Mouse (Mus musculus): Measurements from ENCODE around the gene Cend1.
A peak's percentile ranks its signal among the peaks of the same experiment; 100 is the strongest.
"Not testable (repeated sequence)": the region's sequence is repeated elsewhere in the genome, so short reads cannot be mapped to it uniquely, and the experiment has no call there.

The Cend1 gene

DNA sequence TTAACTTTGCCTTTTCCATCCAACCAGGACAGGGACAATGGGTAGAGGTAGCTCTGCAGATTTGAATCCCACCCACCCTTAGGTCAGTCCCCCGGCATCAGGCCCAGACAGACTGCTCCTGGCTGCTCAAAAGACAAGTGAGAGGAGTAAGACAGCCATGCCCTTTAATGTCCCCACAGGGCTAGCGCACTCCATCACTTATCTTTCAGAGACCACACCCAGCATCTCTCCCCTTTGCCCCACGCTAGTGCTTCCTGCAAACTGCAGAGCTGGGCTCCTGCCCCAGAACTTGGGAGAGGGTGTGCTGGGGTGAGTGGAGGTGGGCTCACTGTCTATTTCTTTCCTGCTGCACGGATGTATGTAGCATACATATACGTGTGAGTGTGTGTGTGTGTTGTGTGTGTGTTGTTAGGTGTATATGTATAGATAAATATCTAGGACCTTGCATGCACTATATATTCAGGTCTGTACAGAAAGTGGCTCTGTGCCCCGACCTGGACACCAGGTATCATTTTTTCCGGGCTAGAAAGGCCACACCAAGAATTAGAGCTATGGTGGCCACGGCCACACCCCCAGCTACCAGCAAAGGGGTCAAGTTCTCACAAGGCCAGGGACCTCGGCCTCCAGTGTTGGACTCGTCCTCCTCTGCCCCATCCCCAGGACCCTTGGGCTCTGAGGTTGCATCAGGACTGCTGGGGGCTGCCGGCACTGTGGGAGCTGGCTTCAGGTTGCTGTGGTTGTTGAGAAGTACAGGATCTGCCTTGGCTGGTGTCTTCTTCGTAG is 2.2 kb downstream of the Cend1 start:
- no peak for DNase-seq

DNA sequence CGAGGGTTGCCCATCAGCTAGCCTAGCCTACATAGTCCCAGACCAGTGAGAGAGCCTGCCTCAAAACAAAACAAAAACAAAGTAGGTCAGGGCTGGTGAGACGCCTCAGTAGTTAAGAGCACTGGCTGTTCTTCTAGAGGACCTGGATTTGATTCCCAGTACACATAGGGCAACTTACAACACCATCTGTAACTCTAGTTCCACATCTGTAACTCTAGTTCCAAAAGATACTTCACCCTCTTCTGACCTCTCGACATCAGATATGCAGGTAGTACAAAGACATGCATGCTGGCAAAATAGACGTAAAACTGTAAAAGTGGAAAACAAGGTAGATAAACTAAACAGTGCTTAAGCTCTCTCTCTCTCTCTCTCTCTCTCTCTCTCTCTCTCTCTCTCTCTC is 5.5 kb downstream of the Cend1 start:
- no peak for DNase-seq

DNA sequence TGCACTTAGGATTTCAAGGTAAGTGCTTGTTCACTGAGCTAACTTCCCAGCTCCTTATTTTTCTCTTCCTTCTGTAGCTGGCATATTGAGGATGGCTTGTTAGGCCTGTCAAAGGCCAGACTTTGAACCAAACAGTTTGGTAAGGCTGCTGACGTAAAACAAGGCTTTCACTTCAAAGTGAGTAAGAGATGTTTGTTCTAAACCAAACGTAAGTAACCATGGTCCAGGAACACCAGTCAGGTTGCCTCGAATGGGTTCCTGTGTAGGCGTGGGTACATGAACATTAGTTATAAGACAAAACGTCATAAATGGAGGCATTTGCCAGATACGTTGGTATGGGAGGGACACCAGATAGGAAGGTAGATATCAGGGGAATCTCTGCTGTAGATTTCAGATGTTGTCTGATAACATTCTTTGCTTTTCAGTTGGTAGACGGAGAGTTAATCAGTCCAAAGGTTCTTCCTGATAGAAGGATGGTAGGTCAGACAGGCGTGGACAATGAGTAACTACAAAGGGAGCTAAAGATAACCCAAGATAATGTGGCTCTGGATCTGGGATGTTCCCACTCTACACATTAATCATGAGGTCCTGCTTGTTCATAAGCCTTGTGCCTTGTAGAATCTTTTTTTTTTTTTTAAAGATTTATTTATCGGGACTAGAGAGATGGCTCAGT is 9.1 kb downstream of the Cend1 start:
- DNase-seq, result no peak

DNA sequence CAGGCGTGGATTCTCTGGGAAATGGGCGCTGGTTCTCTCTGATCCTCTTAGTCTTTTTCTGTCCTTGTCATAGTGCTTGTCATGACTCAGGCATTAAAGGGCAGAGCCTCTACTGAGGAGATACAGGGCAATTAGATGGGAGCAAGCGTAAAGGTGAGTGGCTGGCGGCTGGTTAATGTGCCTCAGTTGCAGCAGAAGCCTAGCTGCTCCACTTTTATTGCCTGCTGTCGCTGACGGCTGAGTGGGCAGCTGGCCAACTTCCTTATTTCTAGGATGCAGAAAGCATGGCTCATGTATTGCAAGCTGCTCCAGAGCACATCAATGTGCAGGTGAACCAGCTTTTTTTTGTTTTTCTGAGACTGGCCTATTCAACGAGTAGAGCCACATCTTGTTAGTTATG is 10.3 kb downstream of the Cend1 start:
- DNase-seq, result no peak

DNA sequence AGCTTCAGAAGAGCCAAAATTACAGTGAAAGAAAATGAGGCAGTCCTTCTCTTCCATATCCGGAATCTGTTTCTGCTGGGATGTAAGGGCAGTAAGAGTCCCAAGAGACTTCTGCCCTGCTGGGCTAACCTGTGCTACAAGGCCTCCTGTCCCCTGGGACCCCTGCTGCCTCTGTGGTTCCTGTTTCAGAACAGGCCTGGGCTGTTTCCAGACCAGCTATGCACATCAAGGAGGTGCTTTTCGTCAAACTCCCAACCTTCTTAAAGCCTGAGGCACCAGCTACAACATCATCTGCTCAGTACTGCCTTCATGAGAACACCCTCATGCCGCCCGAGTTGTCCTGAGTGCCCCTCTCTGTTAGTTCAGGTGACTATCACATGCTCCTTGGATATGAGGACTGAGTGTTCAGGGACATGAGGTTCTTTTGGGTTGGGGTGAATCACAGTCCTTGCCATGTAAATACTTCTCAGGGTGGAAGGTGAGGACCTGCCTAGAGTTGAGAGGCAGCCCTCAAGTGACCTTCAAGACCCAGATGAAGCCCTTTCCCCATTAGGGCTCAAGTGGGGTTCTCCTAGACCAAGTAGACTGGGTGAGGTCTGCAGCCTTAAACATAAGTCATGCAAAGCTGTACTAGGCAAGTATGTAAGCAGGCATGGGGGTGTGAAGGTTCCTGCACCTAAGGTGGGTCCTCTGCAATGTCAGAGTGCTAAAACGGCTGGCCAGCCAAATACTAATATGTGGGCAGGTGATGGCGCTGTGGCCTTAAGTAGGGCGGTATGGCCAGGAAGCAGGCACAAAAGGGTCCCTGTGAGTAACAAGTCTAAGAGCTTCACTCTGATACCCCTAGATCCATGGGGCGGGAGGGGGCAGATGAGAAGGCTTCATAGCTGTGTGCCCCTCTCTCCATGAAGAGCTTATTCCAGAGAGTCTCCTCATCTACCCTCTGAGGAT is 11.3 kb downstream of the Cend1 start:
- DNase-seq, result no peak

DNA sequence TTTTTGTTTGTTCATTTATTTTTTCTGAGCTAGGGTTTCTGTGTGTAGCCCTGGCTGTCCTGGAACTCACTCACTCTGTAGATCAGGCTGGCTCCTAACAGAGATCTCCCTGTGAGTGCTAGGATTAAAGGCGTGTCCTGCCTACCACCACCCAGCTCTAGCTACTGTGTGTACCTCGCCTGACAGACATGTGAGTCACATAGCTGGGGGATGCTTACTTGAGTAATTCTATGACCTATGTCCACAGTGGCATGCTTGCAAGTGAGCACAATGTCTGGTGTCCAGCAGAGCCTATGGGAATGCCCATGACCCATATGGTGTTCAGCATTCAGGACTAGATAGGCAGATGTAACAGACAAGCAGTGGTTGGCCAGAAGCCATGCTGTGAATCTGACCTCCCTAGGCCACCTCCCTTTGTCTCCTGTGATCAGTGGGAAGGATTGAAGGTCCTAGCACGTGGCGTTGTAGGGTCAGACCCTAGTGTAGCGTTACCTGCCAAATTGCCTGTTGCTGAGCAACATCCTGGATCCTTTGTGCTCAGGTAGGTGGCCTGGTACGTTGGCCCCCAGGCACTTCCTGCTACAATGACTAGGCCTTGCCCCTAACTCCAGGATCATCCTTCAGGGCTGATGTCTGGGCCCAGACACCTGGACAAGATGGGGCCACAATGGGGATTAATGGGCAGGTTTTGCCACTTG is 13.0 kb downstream of the Cend1 start:
- DNase-seq, result no peak

DNA sequence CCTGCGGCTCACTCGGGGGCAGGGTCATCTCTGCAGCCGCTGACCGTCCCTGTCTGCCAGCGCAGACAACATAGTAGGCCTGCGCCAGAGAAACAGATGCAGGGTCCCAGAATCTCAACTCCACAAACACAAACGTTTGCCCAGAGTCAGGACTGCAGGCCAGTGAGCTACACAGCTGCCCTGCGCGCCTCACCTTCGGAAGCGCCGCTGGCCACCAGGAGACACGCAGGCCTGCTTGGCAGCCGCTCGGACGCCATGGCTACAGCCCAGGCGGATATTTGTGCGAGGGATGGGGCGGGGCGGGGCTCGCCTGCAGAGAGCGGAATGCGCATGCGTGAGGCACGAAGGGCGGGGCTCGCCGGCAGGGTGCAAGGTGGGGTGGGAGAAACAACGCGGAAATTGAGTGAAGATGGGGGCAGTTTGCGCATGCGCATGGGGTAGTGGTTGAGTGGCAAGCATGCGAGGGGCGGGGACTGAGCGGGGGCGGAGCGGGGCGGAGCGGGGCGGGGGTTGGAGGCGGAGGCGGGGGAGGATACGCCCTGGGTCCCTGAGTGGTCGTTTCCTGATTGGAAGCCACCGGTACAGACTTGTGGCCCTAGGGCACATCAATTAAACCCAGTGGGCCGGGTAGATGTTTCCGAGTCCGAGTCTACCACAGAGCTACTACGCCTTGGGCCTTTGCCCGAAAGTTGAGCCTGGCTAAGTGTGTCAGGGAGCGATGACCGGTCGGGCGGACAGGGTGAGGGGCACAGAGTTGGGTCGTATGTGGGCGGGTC is 15.3 kb downstream of the Cend1 start, which contains the start of gene Gatd1:
Gene Gatd1 (minus strand): TSS at position 328 of the 776 bp plus-strand sequence.
- DNase-seq, result peak; percentile 98 to 99

DNA sequence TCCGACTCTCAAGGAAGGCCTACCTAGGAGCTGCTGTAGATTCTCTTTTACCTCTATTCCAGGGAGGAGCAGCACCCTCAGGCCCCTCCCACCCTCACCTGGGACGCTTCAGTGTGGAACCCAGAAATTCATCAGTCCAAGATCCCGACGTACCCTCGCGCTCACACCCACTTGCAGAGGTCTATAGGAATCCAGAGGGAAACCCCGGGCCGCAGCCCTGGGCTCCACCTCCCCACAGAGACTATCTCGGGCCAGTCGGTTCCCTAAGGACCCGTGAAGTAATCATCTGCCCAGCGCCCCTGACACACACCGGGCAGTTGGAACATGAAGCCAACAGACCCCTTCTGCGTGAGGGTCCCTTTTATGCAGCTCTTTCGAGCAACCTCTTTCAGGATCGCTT is 16.0 kb downstream of the Cend1 start:
- DNase-seq, result no peak

DNA sequence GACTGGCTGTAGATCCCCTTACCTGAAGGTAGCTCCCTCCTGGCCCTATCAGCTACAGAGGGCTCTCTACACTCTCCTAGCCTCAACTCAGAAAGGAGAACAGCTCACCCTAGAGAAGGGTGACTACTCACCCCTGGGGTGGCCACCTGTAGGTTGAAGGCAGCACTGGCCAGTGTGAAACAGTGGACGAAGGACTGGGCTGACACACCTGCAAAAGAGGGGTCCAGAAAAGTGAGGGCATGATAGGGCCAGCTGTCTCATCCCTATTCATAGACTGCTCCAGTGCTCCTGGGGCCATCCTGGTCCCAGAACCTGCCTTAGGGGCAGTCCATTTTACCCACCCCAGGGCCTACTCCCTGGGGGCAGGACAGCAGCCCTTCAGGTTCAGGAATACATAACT is 17.6 kb downstream of the Cend1 start:
- no peak for DNase-seq

DNA sequence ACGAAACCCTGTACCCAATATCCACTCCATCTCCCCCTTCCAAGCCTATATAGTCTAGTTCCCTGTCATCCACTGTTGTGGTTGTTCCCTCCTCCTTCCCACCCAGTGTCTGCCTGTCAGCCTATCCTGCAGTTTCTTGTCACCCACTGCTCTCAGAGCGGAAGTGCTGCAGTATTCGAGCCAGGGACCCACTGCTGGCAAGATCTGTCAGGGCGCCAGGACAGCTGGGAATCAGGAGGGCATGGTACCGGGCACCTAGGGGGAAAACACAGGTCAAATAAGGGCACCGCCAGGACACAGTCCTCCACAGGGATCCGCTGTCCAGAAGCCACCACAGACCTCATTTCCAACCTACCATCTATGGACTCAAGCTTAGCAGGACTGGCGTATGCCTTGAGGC is 18.7 kb downstream of the Cend1 start:
- DNase-seq, result no peak

DNA sequence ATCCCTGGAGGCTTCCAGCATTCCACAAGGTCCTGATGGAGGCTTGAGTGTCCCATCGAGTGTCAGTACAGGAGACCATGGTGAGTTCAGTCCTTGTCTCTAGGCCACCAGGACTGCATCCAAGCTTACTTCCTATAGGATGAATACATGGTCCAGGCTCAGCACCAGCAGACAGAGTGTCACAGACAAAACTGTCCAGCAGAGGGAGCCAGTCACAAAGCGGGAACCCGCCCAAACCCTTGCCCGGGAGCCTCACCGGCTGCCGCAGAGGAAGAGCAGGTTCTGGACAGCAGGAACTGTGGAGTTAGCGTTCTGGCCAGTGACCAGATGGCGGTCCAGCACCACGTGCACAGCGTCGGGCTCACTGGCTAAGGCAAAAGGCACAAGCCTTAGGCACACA is 20.5 kb downstream of the Cend1 start:
- DNase-seq, result peak; percentile 75 to 90

DNA sequence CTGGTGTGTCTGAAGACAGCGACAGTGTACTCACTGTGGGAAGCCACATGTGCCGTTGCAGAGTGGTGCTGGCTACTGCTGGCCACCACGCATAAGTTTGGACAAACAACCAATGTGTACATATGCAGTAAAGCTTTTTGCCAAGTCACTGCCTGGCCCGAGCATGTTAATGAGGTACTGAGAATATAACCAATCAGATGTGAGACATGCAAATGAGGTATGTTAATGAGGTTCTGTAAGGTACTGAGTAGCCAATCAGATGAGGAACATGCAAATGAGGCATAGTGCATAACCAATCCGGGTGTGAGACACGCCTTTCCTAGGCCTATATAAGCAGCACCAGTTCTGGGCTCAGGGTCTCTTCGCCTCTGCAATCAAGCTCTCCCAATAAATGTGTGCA is 21.6 kb downstream of the Cend1 start:
- not testable (repeated sequence) for DNase-seq

DNA sequence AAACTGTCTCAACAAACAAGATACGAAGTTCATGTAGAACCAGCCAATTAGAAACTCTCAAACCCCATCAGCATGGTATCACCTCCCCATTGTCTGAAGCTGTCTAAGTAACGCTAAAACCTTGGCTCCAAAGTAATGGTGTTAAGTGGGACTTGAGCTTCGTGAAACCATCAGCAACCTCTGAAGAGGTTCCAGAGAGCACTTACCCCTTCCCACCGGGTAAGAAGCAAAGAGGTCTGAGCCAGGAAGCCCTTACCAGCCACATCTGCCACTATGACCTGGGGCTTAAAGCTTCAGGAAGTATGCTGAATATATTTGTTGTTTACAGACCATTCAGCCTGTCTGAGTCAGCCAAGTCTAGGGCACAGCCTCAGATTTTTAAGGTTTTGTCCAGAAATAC is 23.8 kb downstream of the Cend1 start:
- no peak for DNase-seq

DNA sequence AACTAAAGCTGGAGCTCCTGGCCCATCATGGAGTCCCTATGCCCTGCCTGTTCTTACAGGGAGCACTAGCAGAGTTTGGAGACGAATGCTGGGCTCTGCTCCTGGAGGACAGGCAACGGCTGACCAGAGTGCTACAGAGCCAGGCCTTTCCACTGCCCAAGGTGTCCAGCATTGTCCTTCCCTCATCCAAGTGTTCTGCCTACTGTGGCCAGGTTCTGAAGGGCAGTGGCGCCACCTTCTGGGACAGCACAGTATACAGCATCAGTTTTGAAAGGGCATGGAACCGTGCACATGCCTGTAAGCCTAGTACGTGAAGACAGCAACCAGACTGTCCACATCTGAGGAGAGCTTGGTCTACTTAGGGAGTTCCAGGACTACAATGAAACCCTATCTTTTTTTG is 26.0 kb downstream of the Cend1 start:
- DNase-seq, result peak; percentile 38 to 55

DNA sequence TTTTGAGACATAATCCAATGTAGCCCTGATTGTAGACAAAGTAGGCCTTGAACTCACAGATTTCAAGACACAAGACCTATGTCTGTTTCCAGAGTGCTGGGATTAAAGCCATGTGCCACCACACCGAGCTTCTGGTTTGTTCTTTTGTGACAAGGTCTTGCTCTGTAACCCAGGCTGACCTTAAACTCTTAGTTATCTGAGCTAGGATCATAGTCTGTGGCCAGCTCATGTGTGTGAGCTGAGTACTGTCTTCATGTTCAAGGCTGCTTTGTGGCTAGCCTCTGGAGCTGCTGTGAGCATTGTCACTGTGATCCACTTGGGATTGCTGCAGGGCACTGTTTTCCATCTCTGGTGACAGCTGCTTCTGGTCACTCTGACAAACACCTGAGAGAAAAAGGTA is 33.9 kb downstream of the Cend1 start:
- DNase-seq, result no peak

DNA sequence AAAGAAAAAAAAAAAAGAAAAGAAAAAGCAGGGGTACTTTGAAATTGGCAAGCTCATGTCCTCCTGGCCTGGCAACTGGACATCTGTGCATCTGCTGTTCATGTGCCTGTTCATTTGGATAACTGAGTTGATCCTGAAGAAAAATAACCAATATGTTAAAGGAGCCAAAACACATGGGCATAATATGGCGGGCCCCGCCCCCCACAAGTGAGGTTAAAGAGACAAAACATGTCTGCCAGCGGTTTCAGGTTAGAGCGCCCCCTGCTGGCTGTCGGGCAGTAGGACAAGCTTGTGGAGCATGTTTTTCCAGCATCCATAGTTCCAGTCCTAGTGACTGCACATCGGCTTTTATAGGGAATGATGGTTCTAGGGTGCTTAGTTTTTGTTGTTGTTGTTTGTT is 34.5 kb downstream of the Cend1 start:
- peak; percentile 55 to 75 for DNase-seq

DNA sequence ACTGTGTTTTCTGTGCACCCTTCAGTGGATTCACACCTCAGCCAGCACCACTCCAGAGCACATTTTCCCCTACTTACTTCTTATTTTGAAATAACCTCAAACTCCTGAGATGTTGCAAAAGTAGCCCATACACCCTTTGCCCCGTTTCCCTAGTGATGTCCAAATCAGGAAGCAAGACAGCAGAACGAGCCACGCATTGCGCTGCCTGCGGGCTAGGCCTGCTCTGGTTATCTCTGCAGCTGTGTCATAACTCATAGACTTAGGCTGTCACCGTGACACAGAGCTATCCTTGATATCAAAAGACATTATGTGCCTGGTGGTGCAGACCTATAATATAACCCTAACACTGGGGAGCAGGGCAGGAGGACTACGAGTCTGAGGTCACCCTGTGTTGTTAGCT is 35.1 kb downstream of the Cend1 start:
- DNase-seq, result no peak

DNA sequence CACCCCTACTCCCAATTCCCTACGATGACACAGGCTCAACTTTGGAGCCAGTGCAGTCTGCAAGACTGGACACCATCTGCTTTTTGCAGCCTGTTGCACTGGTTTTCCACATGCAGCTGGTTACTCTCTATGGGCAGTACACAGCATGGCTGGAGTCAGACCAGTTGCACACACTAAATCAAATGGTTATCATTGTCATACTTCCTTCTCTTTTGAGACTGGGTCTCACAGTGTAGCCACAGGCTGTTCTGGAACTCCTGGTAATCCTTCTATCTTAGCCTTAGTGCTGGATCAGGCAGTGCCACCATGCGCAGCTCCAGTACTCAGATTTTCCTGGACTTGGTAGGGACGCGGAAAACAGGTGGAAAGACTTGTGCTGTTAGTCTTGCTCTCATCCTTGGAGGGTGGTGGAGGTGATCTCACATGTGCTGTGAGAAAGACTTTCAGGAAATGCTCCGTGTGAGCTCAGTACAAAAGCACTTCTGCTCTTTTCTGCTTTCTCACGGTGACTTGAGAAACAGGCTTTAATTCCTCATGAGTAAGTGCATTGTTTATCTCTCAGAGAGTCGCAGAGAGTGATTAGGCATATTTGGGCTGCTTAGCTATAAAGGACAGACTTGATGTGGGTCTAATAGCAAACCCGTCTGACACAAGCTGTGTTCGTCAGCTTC is 36.6 kb downstream of the Cend1 start:
- no peak for DNase-seq

DNA sequence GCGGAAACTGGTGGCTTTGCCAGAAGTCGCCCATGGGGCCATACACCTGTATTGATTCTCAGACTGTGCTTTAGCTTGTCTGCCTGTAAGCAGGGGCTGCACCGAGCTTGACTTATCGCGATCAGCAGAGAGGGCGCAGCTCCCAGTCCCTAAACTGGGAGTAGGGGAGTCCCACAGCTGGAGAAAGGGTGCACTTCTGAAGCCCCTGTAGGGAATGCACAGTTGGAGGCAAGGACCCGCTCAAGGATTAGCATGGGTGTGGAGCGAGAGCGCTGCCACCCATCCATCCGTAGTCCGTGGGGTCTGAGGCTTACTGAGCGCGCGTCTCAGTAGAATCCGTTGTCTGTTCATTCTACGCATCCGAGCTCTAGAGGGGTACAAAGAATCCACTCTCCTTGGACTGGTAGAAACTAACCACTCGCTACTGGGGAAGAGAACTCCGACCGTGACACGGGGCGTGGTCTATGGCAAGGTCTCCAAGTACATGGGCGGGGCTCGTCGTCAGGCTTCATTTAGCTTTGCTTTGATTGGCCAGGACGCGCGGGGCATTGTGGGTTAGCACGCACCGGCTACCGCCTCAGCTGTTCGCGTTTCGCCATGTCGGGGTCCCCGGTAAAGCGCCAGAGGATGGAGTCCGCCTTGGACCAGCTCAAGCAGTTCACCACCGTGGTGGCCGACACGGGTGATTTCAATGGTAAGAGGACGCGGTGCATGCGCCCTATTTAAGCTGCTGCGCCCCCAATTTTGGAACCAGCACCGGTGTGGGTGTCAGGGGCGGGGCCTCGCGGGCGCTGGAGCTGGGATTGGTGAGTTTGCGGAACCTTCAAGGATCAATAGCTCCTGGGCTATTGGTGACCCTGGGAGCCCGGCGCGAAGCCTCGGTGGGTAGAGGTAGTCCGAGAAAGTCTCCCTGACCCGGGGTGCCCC is 37.4 kb downstream of the Cend1 start, which contains the start of gene Taldo1:
Gene Taldo1 (plus strand): TSS at position 575 of the 927 bp plus-strand sequence.
- peak; percentile 97 to 98 for DNase-seq

Measured in kidney, adult 8-10 months (tissue).